Mouse (Mus musculus): ENCODE results near the gene Cd44. TPM values are rescaled to one million over a fixed set of nuclear protein-coding genes. Genes with fewer than 3 reads are reported as not detected.

Gene Cd44
- total RNA-seq, 2 experiments from 2014 or later: 35.6 to 86.8 TPM

DNA sequence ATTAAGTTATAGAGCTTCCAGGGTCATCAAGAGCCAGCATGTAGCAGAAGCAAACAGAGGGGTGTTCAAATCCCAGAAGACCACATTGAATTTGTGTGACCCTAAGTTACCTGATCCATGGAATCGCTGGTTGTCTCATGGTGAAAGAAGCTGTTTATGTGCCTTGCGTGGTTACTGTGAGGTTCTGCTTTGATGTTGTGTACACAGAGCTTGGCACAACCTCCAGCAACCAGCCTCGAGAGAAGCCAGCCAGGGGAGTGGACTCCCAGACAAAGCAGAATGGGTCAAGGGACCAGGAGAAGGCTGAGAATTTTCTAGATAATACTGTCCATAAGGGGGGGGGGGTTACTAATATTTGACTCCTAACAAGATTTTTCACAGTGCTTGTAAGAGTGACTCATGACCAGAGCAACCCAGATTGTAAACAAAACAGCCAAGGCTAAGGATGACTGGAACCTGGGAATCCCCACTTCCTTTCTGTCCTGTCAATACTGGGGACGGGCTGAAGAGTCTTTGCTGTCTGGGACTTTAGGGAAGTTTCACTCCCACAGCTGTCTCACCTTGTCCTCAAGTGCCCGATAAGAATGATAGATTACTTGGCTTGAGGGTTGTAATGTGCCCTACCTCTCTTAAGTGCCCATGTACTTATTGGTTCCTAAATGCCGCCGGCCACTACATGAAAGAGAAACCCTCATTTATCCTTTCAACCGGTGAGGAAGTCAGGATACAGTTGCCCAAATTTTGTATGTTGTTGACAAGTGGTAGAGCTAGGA, 136.7 kb downstream of the Cd44 start:
- DNase-seq (ENCODE audit: low spot score in 2 of 2): no peak

DNA sequence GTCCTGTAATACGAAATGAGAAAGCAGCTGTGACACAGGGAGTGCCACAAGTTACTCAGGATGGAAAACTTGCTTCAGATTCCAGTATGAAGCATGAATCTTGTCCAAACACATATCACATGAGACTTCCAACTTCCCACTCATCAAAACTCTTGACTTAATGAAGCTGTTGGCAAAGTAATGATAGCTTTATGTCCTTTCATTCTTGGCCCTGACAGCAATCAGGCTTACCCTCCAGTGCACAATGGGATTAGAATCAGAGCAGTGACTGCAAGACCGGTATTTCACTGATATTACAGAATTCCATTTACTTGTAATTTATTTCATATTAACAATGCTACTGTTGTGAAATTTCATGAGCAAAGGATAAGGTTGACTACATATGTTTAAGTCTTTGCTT, 137.5 kb downstream of the Cd44 start:
- no peak for DNase-seq (ENCODE audit: low spot score in 2 of 2)

- DNase-seq (ENCODE audit: low spot score in 2 of 2): no peak
Measured at GRCm38 (mm10) chr2:102763176-102763575, 138.3 kb downstream of the Cd44 start.

Other genes with a start within 250 kb of the Cd44 start
- gene Slc1a2, start 243.0 kb downstream of the Cd44 start, total RNA-seq (2021): under 1 TPM; 0.17 to 0.35 TPM
- gene Pdhx, start 171.8 kb upstream of the Cd44 start, total RNA-seq (2021): 100 to 1,000 TPM; 126 to 127 TPM
- gene Apip, start 172.0 kb upstream of the Cd44 start, total RNA-seq (2021): 10 to 100 TPM; 46.1 to 51.2 TPM